Mouse (Mus musculus) cerebellum, postnatal 36 days (tissue): ENCODE results near the gene Evi2a.

Source experiments
- DNase-seq, 2 experiments: peaks; one replicate each; pipeline ENCODE4 v3.0.0; 2021 to 2022; ENCODE audit warnings: mixed read lengths in 2 of 2

Evi2a gene

DNA sequence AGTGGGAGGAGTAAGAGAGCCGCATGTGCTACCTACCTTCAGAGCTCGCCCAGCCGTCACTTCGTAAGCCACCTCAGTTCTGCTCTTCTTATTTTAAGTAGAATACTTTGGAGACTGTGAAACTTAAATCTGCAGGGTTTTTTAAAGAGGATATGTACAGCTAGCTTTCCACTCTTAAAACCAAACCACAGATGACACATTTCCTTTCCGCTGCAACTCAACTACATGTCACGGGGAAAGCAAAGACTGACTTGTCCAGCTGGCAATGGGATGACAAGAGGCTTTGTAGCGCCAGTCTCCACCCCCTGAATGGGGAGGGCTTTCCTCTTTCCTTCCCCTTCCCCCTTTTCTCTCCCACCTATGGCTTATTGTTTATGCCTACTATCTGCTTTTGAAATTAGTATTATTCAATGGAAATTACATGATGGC lies at the start of gene Evi2a, which contains the start of gene Evi2:
Evi2a (minus strand) TSS at position 277 of the 429 bp plus-strand sequence.
Evi2 (minus strand) TSS at position 257 of the 429 bp plus-strand sequence.
- no peak for DNase-seq

DNA sequence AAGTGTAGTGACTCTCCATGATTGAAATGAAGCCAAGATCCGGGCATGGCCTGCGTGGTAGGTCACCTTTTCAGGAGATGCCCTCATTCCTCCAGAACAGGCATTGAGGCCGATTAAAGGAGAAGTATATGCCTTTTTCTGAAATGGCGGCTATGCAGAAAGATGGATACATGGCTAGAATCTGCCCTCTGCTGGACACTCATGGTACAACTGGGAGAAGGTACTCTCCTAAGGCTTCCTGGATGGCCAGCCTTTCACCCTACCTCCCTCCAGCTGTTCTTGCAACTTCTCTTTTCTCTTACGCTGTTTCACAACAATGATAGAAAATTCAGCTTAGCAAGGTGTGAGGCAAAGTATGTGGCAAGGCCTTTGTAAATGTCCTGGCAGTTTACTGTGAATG lies 47.3 kb upstream of the Evi2a start:
- peak; percentile 71 to 83 for DNase-seq

DNA sequence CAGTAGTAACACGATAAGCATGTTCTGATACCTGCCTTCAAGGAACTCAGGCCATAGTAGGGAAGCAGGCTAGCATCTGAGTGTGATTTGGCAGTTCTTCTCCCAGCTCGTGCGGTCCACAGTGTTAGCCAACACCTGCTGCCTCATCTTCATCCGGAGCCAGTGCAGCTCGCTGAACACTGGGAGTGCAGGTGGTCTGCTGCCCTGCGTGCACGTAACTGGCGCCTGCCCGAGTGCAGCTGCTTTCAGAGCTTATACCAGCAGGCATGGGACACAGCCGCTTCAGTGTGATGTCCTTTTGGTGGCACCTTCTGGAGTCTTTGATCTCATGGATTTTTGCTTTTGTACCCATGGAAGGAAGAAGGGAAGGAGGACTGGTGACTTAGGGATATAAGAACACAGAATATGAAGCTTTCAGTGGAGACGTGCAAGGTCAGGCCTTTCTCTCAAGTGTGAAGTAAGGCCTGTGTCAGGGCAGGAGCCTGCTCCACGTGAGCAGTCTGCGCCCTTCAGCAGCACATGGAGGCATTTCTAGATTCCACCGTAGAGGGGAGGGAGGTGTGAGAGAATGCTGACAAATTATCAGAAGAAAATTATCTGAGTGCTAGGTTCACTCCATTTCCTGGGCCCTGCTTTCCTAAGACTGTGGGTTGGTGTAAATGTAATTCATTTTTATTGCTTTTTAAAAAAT lies 45.1 kb upstream of the Evi2a start:
- no peak for DNase-seq

DNA sequence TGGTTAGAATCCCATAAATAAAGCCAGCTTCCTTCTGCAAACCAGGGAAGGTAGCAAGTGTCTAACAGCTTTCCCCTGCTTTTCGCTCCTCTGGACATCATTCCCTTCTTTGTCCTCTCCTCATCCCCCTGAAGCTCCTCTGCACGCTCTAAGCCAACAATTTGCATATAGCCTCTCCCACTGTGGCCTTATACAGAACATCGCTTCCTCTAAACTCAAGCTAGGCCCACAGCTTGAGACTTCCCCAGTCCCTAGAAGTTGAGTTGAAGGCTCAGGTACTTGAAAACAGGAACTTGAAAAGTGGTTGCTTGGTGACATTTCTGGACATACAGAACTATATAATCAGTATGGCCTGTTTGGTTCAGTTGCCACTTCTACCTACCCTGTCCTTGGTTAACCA lies 43.4 kb upstream of the Evi2a start:
- DNase-seq: no peak

DNA sequence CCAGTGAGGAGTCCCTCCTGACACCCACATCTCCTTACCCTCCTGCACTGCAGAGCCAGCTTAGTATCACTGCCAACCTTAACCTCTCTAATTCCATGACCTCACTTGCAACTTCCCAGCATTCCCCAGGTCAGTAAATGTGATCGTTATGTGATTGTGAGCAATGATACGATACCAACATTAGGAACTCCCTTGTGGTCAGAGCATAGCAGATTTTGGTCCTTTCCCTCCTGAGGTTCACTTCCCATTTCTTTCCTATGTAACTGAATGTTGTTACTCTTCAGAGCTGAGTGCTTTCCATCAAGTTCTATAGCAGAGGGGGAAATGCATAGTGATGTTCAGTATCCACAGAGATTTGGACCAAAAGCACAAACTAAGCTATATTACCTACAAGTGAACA lies 39.9 kb upstream of the Evi2a start:
- no peak for DNase-seq

DNA sequence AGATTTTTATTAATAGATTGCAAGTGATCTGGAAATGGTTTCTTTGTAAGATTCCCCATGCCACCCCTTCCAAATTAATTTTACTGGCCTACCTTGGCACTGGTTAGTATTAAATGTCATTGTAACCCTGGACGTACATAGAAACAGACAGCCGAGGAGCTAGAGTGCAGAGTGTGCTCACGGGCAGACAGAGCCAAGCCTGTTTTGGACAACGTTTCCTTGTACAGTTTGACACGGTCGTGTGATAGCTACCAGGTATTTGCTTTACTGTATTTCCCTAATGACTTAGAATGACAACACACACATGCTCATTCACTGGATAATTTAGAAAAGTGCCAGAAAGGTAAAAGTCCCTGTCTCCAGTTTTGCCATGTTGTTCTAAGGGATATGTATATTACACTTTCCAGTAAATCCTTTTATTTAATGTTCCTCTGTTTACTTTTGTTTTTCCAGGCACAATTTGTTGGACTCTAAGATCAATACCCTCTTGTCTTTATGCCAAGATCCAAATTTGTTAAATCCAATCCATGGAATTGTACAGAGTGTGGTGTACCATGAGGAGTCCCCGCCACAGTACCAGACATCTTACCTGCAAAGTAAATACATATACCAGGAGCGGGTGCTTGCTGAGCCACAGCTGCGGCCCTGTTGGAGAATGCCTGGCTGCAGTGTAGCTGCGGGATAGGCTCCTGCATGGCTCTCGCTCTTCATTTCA lies 37.9 kb upstream of the Evi2a start:
- no peak for DNase-seq

DNA sequence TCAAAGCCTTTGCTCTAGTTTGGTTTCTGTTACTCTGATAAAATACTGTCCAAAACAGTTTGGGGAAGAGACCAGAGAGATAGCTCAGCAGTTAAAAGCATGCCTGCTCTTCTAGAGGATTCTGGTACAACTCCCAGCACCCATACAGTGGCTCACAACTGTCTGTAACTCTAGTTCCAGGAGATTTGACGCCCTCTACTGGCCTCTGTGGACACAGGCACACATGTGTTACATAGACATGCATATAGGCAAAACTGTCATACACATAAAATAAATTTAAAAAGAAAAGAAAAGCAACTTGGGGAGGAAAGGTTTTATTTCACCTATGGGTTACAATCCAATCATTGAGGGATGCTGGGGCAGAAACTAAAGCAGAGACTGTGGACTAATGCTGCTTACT lies 36.5 kb upstream of the Evi2a start:
- DNase-seq: no peak

DNA sequence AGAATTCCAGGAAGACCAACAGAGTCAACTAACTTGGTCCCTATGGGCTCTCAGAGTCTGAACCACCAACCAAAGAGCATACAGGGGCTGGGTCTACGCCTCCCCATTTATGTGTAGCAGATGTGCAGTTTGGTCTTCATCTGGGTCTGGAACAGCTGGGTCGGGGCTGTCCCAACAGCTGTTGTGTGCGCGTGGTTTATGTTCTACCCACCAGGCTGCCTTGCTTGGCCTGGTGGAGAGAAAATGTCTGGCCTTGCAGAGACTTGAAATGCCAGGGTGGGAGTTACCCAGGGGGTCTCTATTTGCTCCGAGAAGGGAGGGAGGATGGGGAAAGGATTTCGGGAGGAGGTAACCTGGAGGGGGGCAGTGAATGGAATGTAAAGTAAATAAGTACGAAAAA lies 33.1 kb upstream of the Evi2a start:
- DNase-seq: no peak

DNA sequence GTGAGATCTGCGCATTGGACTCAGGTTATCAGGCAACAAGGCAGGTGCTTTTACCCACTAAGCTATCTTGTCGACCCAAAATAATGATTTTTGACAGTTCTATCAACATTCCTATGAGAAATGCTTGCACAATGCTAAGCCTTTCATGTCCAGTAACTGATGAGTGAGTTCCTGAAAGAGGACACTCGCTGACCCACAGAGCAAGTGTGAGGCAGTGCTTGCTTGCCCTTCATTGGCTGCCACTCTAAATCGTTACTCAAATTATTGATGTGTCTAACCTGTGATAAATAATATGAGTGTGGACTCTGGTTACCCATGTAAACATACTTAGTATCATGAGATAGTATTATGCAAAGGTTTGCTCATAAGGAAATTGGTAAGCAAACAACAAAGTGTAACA lies 30.1 kb upstream of the Evi2a start:
- no peak for DNase-seq

DNA sequence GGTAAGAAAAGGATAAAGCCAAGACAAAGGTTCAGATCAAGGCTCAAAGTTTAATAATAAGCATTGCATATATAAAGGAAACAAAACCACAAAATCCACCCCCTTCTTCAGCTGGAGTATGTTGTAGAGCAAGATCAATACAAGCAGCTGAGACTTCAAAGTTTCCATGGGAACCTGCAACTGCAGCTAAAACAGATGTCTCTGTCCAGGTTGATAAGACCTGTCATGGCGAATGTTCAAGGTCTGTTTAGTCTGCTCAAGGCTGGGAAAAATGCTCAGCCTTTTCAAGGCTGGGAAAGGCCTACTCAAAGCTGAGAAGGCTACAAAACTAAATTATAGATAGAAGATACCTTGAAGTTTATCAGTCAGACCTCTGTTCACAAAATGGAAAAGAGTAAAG lies 22.2 kb upstream of the Evi2a start:
- no peak for DNase-seq

DNA sequence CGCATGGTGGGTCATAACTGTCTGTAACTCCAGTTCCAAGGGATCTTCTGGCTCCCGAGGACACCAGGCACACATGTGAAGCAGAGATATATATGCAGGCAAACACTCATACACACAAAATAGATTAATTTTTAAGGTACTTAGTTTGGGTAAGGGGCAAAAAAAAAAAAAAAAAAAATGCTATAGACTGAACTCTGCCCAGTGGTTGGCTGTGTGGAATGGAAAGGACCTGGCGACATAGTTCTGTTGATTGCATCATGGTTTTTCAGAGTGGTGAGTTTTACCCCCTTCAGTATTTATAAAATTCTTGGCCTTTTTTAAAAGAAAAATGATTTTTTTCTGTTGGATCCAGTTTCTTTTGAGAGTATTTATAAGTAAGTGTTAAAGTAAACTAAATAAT lies 5.9 kb upstream of the Evi2a start:
- DNase-seq: no peak

DNA sequence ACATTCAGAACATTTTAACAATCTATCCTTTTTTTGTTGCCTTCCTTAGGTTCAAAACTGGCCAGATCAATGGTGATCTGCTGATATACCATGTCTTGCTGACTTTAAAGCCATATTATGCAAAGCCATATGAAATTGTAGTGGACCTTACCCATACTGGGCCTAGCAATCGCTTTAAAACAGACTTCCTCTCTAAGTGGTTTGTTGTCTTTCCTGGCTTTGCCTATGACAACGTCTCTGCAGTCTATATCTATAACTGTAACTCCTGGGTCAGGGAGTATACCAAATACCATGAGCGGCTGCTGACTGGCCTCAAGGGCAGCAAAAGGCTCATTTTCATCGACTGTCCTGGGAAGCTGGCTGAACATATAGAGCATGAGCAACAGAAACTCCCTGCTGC lies 5.1 kb upstream of the Evi2a start:
- DNase-seq: no peak

DNA sequence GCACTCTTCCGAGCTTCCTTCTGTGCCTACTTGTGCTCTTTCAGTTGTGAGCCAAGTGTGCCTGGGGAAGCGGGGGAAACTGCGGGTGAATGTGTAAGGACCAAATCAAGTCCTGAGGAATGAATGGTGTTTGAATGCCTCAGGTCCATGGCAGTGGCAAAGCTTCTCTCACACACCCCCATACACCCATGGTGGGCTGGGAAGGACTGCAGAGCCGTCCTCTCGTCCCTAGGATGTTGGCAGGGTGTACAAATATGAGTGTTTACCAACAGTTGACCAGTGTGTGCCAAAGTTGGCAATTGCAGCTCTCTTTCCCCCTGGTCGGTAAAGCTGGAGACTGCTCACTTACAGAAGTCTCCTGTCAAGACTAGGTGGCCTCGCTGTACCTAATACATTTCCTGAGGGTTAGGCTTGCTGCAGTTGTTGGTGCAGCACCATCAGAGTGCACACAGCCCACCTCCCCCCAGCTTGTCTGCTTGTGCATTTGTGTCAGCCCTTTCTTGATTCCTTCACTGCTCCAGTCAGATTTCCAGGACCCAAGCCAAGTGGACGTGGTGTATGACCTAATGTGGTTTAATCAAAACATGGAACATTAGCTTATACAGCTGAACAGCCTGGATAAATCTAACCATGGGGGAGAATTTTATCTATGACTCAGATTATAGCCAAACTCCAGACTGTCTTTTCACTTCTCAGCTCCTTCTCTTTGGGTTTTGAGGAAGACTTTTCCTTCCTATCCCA lies 3.7 kb upstream of the Evi2a start:
- DNase-seq: peak; percentile 31 to 32

DNA sequence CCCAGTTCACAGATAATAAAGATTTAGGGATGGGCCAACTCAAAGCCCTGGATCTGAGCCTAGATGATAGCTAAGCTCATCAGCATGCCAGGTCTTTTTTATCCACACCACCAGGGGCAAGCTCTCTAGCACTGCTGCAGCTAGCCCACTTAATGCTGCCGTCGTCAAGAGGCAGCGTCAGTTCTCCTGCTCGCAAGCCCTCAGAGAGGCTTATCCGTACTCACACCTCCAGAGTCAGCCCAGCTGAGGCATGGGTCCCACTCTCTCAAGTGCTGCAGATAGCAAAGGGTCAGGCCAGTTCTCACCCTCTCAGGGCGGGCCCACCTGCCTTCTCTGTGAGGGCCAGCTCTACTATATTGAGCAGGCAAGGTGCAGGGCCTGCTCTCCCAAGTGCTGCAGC lies 2.9 kb upstream of the Evi2a start:
- DNase-seq: no peak

DNA sequence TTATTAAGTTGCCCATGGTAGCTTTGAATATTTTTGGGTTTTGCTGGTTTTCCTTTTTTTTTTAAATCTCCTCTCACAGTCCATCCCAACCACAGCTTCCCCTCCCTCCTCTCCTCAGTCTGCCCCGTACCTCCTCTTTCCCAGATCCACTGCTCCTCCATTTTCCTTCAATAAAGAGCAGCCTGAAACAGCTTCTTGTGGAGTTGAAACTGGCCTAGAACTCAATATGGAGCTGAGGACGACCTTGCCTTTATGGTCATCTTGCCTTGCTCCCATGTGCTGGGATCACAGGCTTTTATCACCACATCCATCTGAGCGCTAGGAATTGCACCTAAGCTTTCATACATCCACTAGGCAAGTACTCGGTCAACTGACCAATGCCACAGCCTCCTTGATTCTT lies 1.1 kb upstream of the Evi2a start:
- no peak for DNase-seq

DNA sequence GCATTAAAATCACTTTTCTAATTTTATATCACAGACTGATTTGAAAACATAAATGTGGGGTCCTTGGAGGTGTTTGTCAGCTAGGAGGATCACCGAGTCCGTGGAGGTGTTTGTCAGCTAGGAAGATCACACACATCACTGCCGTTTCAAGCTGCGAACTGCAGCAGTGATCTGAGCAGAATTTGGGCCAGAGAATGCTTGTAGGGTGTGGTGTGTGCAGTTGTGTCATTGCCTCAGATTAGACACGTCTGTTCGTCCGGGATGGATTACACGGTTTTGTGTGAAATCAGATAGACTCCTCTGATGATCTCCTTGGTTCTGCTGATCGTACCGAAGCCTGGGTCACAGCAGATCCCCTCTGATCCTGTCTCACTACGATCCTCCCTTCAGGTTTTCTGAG lies 365 bp upstream of the Evi2a start:
- no peak for DNase-seq

DNA sequence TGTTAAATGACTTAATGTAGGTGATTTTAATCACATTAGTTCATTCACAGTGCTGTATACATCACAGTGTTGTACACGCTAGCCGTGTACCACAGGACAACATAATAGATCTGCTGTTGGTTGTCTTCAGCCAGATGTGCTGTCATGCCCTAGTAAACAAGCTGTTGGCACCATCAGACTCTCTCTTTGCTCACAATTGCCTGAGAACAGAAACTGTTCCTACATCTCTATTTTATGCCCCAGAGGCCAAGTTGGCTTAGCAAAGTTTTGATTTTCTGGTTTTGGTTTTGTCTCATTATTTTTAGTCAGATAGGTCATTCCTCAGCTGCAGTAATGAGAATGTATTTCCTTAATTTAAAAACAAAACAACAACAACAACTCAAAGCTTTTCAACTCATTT lies 673 bp downstream of the Evi2a start:
- no peak for DNase-seq

DNA sequence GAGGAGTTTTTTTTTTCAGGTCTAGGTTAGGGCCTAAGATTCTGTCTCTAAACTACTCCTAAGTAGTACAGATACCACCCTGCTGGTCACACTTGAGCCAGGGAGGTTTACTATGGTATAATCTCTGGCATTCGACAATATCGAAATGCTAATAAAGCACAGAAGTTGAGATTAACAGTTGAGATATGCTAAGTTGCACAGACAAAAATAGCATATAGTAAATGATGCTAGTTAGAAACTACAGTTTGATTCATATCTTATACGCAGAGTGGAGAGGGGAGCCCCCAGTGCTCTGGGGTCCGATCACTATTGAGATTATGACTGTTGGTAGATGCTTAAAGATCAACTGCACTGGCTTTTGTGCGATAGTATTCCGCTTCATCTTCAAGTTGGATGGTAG lies 1.2 kb downstream of the Evi2a start:
- DNase-seq: no peak

DNA sequence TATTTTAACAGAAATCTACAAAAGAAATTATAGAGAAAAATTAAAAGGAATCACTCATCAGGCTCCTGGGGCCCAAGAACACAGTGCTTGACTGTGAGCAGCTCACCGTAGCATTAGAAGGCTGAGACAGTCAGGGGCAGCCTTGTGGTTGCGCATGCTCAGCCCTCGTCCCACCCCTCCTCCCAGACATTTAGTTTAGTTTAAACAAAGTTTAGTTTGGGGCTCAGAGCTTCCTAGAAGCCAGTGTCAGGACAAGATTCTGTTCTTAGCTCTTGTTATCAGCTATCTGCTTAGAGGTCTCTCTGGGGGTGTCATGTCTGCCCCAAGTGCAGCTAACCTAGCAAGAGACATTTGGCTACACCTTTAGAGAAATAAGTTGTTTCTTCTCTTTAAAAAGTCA lies 1.8 kb downstream of the Evi2a start:
- DNase-seq: no peak

DNA sequence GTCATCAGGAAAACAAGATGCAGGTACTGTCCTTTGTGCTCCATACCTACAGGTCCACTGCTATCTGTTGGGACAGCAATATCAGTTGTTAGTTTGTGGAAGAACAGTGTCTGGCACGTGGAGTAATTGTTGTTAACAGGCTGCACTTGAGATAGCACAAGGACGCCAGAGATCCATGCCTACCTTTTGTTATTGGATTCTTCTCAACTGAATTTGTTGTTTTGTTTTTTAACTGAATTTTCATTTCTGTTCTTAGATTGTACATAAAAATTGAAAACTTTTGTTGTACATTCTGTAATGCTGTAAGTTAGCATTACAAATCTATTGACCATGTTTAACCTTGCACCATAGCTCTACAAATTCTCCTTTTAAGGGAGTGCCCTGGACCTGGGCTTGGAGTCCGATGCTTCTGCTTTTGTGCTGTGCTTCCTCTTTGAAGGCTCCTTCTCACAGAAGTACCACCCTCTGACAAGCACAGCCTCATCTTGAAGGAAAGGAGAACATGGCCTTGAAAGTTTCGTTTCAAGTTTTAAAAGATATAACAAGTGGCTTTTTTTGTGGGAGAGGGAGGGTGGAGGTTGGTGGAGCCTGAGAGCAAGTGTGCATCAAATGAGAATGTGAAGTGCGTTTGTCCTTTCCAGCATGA lies 2.5 kb downstream of the Evi2a start:
- DNase-seq: no peak

DNA sequence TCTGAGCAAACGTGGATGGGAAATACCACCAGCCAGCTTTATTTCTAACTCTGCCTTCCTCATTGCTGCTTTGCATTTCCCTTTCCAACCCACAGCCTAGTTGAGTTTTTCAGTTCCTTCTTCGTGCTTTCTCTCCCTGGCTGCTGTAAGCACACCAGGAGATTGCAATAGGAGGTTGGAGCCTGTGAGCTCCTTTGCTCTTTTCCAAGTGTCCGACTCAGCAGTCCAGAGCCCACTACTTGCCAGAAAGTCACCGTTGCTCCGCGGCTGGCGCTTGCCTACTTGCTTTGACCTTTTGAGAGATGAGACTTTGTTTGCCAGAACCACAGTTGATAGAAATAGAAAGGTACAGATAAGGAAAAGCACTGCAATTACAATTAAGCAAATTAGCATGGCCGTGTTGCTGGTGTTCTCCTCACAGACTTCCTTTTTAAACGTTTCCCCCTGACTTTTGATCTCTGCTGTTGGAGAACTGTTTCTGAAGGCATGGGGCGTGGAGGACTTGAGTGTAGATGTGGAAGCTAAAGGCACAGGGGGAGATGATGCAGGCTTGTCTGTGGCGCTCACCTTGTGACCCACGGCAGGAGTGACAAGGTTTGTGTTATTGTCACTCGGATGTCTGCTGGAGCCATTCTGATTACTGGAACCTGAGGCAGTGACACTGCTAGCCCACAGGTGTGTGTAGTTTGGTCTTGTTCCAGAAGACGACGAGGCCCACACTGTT lies 3.2 kb downstream of the Evi2a start:
- DNase-seq: no peak

DNA sequence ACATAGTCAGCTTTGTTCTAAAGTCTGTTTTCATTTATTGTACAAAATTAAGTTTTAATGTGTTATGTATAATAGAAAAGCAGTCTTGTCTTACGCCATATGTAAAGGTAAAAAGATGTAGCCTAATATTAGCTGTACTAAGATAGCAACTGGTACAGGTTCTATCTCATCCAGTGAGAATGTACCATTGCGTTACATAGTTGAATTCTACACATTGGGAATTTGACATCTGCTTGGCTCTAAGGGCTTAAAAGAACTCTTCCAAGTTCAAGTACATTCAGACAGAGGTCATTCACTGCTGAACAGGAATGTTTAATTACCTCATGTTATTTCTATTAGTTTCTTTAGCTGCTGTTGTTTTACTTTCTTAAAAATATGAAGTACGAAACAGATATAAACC lies 3.9 kb downstream of the Evi2a start:
- DNase-seq: no peak

DNA sequence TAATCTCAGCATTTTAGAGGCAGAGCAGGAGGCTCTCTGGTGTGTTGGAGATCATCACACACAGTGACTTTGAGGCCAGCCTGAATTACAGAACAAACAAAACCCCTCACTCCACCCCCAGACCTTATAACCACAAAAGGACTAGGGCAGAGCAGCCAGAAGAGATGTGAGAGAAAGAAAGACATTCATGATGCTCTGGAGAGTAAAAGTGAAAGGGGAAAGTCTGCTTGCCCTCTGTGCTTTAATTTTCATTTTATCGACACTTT lies 6.2 kb downstream of the Evi2a start:
- DNase-seq: no peak
